Mouse (Mus musculus) MN1 (cell line): ENCODE measurements around the gene Dpf3.
A peak's percentile ranks its signal among the peaks of the same experiment; 100 is the strongest.

Experiments
- DNase-seq: peaks from one replicate; pipeline ENCODE4 v3.0.0-alpha.2; 2016; ENCODE audit warnings: low spot score

The Dpf3 gene

GRCm38 (mm10) chr12:83496736-83497135 lies 9.2 kb upstream of the Dpf3 start:
- no peak for DNase-seq

- no peak for DNase-seq
Observed at GRCm38 (mm10) chr12:83496336-83496735, 8.8 kb upstream of the Dpf3 start.

- no peak for DNase-seq
Observed at GRCm38 (mm10) chr12:83495961-83496282, 8.4 kb upstream of the Dpf3 start.

GRCm38 (mm10) chr12:83495248-83495960 lies 7.9 kb upstream of the Dpf3 start:
- DNase-seq = no peak

- DNase-seq = no peak
Observed at GRCm38 (mm10) chr12:83494196-83494595, 6.7 kb upstream of the Dpf3 start.

- no peak for DNase-seq
Observed at GRCm38 (mm10) chr12:83492808-83493207, 5.3 kb upstream of the Dpf3 start.

- DNase-seq = no peak
Observed at GRCm38 (mm10) chr12:83491609-83492008, 4.1 kb upstream of the Dpf3 start.

- DNase-seq = no peak
Observed at GRCm38 (mm10) chr12:83489748-83490147, 2.2 kb upstream of the Dpf3 start.

- peak; percentile 30 for DNase-seq
Observed at GRCm38 (mm10) chr12:83488211-83488941, 860 bp upstream of the Dpf3 start.

GRCm38 (mm10) chr12:83486671-83487461 lies 650 bp downstream of the Dpf3 start:
- peak; percentile 69 for DNase-seq

- peak; percentile 71 for DNase-seq
Observed at GRCm38 (mm10) chr12:83485911-83486670, 1.4 kb downstream of the Dpf3 start.

- DNase-seq = no peak
Observed at GRCm38 (mm10) chr12:83484855-83485745, 2.4 kb downstream of the Dpf3 start.

GRCm38 (mm10) chr12:83483653-83484052 lies 3.9 kb downstream of the Dpf3 start:
- no peak for DNase-seq

- no peak for DNase-seq
Observed at GRCm38 (mm10) chr12:83481439-83481838, 6.1 kb downstream of the Dpf3 start.

- DNase-seq = no peak
Observed at GRCm38 (mm10) chr12:83479818-83480401, 7.6 kb downstream of the Dpf3 start.

GRCm38 (mm10) chr12:83479140-83479539 lies 8.4 kb downstream of the Dpf3 start:
- DNase-seq = no peak

- DNase-seq = no peak
Observed at GRCm38 (mm10) chr12:83476277-83476676, 11.2 kb downstream of the Dpf3 start.

GRCm38 (mm10) chr12:83475419-83475818 lies 12.1 kb downstream of the Dpf3 start:
- DNase-seq = no peak

GRCm38 (mm10) chr12:83473987-83474600 lies 13.4 kb downstream of the Dpf3 start:
- no peak for DNase-seq

- DNase-seq = no peak
Observed at GRCm38 (mm10) chr12:83471760-83472159, 15.8 kb downstream of the Dpf3 start.
